Mouse (Mus musculus) T-helper 17 cell (primary cell): ENCODE data around the gene Dpp6.

Experiments
- in situ Hi-C, 2 experiments: fragments of 300-600 bp; cut with MboI, MseI; formaldehyde crosslinking; loops; 1 replicate in 1 of 2; 2 replicates in 1 of 2; pipeline ENCODE4 v1.15.1; 2025; ENCODE audit warnings: high pct_unique_total_duplicates in 2 of 2

The Dpp6 gene

DNA sequence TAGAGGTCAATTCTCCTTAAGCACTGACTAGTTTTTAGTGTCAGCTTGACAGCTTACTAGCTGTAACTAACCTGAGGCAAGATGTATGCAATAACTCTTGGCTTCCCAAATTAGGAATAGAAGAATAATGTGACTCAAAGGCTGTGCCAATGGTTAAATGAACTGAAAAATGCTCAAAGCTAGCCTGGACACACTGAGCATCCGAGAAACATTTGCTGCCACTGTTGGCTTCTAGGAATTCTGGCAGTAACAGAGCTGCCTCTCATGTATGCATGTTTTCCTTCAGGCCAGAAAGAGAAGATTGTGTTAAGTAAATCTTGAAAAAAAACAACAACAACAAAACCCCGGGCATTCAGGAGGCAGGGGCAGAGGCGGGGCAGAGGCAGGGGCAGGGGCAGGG is 540.6 kb downstream of the Dpp6 start:
- in situ Hi-C loops: no loop called here

- in situ Hi-C loops: no loop called here
Measured at GRCm38 (mm10) chr5:27365946-27366345, 548.9 kb downstream of the Dpp6 start.

GRCm38 (mm10) chr5:27370814-27371213 is 553.8 kb downstream of the Dpp6 start:
- in situ Hi-C loops: no loop called here

DNA sequence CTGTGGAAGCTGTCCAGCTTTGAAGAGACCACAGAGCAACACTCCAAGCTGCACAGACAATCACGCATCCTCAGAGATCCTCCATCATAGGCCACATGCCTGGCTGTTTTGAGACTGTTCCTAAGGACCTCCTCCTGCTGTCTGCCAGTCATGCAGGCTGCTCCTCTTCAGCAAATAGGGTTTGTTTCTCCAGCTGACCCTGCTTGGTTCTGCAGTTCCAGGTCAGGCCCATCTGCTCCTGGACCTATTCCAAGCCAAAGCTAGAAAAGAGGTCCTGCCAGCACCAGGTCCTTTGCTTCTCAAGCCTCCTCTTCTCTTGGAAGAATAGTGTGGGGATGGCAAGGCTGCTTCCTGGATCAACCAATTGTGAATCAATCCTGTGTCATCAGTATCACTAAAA is 556.9 kb downstream of the Dpp6 start:
- in situ Hi-C loops: no loop called here

DNA sequence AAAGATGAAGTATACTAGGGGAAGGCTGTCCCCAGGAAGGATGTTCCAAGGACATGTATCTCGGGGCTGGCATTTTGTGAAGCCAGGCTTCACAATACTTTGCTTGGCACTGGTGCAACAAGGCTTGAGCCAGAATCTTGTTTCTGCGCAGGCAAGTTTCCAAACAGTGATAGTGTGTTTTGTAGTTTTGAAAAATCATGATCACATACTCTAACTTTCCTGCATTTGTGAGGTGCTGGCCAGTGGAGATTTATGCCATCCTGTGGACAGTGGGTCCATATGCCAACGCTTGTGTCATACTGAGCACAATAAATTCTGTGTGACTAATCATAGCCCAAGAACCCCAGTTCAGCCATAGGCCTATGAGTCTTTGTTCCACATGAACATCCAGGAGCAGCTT is 558.8 kb downstream of the Dpp6 start:
- in situ Hi-C loops: no loop called here

- in situ Hi-C loops: no loop called here
Measured at GRCm38 (mm10) chr5:27380656-27381385, 563.8 kb downstream of the Dpp6 start.

DNA sequence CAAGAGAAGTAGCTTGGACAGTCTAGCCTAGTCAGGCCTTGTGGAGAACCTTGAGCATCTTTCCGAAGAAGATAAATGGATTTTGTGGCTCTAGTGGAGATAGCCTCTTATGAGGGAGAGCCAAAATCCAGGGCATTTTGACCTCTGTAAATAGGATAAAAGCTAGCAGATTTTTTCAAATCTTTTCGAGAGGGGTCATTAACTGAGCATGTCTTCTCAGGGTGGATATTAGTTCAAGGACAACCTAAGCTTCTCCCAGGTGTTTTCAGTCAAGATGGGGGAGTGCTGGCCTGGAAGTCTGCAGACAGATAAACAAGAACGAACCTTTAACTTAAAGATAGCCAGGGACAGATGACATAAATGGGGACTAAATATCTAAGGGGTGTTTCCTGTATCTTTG is 581.4 kb downstream of the Dpp6 start:
- in situ Hi-C loops: no loop called here

DNA sequence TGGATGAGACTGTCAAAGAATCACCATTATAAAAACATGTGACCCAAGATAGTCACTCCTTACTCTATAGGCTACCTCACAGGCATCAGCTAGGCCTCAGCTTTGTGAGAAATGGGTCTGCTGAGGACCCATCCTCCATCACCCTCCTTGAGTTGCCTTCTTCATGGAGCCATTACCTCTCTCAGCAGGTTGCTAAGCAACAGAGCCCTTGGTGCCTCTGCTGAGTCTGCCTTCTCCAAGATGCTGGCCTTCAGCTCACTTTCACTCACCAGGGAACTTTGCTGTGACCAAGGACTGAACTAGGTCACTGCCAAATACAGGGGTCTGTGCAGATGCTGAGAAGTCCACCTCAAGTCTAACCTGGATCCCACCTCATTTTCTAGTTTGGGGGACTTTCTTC is 582.1 kb downstream of the Dpp6 start:
- in situ Hi-C loops: no loop called here

DNA sequence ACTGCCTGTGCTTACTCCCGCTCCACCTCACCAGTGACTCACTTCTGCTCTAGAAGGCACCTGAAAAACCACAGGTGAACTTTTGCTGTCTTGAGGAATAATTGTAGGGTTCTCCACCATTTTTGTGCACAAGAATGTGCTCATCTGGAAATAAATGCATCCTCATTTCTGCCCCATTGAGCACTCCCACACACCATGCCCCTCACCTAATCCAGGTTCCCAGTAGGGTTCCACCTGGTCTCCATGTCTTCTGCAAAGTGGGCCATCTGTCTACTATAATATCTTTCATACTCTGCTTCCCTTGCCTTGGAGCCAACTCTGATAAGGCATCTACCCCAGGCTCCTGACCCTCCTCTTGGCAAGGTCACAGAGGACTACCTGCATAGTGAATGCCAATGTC is 585.6 kb downstream of the Dpp6 start:
- in situ Hi-C loops: no loop called here

GRCm38 (mm10) chr5:27408854-27409253 is 591.9 kb downstream of the Dpp6 start:
- in situ Hi-C loops: no loop called here

DNA sequence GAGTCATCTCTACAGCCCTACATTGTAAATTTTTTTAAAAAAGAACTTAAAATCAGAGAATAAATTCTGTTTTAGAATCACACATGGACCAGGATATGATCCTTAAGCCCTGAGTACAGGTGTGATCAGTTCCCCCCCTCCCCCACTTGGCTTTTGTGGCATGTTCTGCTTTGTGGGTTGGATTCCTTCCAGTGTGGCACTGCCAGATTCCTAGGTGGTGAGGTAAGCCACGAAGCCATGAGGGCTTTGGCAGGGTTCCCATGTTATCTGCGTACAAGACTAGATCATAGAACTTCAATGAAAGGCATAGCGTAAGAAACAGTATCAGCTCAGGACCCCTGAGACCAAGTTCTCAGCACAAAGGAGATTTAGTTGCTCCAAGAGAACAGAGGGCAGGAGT is 596.0 kb downstream of the Dpp6 start:
- in situ Hi-C loops: no loop called here

DNA sequence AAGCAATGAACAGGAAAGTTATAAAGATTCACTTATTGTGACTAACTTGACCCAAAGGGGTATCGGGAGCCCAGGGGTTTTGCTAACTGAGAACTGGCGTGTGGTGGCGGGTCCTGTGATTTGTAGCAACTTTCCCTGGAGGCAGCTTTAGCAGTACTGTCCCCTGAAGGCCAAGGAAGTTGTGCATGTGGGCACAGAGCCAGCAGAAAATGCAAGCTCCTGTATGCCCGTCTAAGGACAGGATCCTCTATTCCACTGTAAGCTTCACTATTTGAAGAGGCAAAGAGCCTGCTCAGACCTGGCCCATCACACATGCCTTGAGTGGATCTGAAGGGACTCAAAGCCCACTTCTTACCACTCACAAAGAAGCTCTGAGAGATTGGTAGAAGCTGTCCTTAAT is 598.5 kb downstream of the Dpp6 start:
- in situ Hi-C loops: no loop called here

GRCm38 (mm10) chr5:27416571-27416970 is 599.6 kb downstream of the Dpp6 start:
- in situ Hi-C loops: no loop called here

- in situ Hi-C loops: no loop called here
Measured at GRCm38 (mm10) chr5:27417398-27417797, 600.4 kb downstream of the Dpp6 start.

- in situ Hi-C loops: no loop called here
Measured at GRCm38 (mm10) chr5:27418856-27419255, 601.9 kb downstream of the Dpp6 start.

DNA sequence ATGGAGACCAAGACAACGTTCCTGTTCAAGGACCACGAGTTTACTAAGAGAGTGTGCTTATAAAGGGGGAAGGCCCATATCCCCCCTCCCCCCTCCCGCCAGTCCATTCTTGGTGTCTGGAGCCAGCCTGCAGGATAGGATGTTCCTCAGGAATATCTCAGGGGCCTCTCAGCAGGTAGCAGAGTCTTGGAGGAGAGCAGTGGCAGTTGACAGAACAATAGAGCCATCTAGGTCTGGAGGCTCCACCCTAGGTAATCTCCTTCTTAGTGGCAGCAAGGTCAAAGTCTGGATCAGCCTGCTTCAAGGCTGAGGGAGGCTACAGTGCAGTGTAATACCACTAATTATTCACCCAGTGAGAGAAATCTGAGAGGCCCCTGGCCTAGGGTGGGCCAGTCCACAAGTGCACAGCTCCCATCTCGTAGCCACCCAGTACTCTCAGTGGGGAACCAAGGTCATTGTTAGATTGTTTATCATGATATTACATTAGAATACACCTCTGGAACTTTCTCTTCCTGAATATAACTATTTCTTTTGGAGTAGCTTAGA is 604.2 kb downstream of the Dpp6 start:
- in situ Hi-C loops: no loop called here

GRCm38 (mm10) chr5:27423766-27424165 is 606.8 kb downstream of the Dpp6 start:
- in situ Hi-C loops: no loop called here

DNA sequence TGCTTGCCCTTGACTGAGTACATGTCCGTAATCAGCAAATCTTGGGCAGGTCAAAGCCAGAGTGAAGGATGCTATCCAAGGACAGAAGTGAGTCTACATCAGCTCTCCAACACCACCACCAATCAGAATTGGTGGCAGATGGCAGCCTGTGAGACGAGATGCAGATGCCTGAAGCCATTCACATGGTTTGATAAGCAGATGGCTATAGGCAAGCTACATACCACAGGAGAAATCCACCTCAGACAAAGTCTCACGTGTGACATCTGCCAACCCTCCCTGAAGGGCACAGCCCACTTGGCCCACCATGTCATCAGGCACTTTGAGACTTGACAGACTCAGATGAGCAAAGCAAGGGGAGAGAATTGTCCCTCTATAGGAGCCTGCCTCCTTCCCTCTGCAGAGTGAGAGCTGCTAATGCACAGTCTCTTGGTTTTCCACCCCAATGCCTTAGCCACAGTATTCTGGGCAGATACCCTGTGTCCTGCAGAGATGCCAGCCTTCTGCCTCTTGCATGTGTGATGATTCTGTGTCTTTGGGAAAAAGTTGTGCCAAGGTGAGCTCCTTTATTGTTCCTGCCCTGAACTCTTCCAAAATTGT is 607.6 kb downstream of the Dpp6 start:
- in situ Hi-C loops: no loop called here

DNA sequence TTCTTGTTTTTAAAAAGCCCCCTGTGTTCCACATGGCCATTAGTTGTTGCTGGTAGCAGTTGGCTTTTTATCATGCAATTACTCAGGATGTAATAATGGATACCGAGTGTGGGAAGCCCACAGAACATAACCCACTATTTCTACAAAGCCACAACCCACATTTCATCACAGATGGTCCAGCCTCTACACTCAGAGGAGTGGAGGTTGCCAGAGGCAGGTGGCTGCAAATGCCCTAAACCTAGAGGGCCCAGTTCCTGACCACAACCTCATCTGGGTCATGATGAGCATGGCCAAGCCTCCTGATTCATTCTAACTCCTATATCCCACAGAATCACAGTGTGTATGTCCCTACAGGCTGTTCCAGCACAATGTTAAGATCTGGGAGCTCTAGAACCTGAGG is 609.2 kb downstream of the Dpp6 start:
- in situ Hi-C loops: no loop called here

DNA sequence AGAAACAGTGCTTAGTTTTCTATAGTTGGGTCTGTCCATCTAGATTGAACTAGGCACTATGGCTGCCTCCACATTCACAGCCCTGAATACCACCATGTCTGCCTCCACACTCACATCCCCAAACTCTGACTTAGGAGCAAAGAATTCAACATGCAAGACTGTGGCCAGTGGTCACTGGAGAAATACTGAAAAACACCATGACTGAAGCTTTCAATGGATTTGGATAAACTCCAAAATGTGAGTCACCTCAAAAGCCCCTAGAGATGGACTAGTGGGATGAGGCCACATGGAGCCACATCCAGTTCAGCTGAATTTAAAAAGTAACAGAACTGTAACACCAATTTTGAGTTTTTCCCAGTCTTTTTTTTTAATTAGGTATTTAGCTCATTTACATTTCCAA is 616.6 kb downstream of the Dpp6 start:
- in situ Hi-C loops: no loop called here

GRCm38 (mm10) chr5:27453201-27453845 is 636.3 kb downstream of the Dpp6 start:
- in situ Hi-C loops: no loop called here

- in situ Hi-C loops: no loop called here
Measured at GRCm38 (mm10) chr5:27454386-27454785, 637.4 kb downstream of the Dpp6 start.

- in situ Hi-C loops: no loop called here
Measured at GRCm38 (mm10) chr5:27456981-27457380, 640.0 kb downstream of the Dpp6 start.
